Mouse (Mus musculus): Measurements from ENCODE around the gene Dnajc28. TPM values are rescaled to one million over a fixed set of nuclear protein-coding genes. Genes with fewer than 3 reads are reported as not detected.

Dnajc28 gene
- polyA plus RNA-seq (2015; fragmentation: Nextera tagmentation; extraction: Ambion mirVana): 7.2 and 8.0 TPM in 2 replicates

- no peak within 1 kb of the TSS for H3K27ac ChIP-seq
- peak within 1 kb of the TSS; percentile 74 for H3K9ac ChIP-seq (replicated peaks)
- peak within 1 kb of the TSS; percentile 71 for H3K4me2 ChIP-seq (replicated peaks)
- peaks cover 5% of the 10 kb centered on the region for H3K4me1 ChIP-seq (replicated peaks)
- peaks cover 37% of the 10 kb centered on the region for H3K36me3 ChIP-seq
- no peaks in the 10 kb centered on the region for H3K27me3 ChIP-seq
- peak; percentile 97 for ATAC-seq
- peak within 1 kb of the TSS; percentile 58 for H3K4me3 ChIP-seq (replicated peaks)
- H3K9me3 ChIP-seq: no peaks in the 10 kb centered on the region
- 12% methylated on average over 39 of the region's 39 CpGs for WGBS
Observed at GRCm38 (mm10) chr16:91618511-91619501, at the start of gene Dnajc28. Dnajc28 (minus strand) TSS chr16:91619026.

- Histone ChIP-seq H3K4me3 (replicated peaks) (no peak overlapping the region), H3K9me3 (no peaks in the 10 kb centered on the region), H3K4me1 (replicated peaks) (peaks cover 13% of the 10 kb centered on the region), H3K27ac (no peak overlapping the region), H3K9ac (replicated peaks) (no peak overlapping the region), H3K36me3 (peaks cover 83% of the 10 kb centered on the region), H3K4me2 (replicated peaks) (no peak overlapping the region), H3K27me3 (no peaks in the 10 kb centered on the region)
- 96% methylated on average over 3 of the region's 3 CpGs for WGBS
- ATAC-seq: no peak
Observed at GRCm38 (mm10) chr16:91663795-91664194, 45.0 kb upstream of the Dnajc28 start.

GRCm38 (mm10) chr16:91662336-91662735, 43.5 kb upstream of the Dnajc28 start:
- WGBS: 96% methylated on average over 16 of the region's 16 CpGs
- ATAC-seq: no peak

GRCm38 (mm10) chr16:91661397-91661796, 42.6 kb upstream of the Dnajc28 start:
- H3K9ac ChIP-seq (replicated peaks): no peak overlapping the region
- no peak overlapping the region for H3K4me3 ChIP-seq (replicated peaks)
- no peak overlapping the region for H3K4me2 ChIP-seq (replicated peaks)
- no peaks in the 10 kb centered on the region for H3K27me3 ChIP-seq
- 26% methylated on average over 1 of the region's 1 CpGs for WGBS
- no peak for ATAC-seq
- peaks cover 91% of the 10 kb centered on the region for H3K36me3 ChIP-seq
- no peaks in the 10 kb centered on the region for H3K9me3 ChIP-seq
- H3K27ac ChIP-seq: no peak overlapping the region
- H3K4me1 ChIP-seq (replicated peaks): peaks cover 13% of the 10 kb centered on the region

More at GRCm38 (mm10) chr16:91662336-91662735, 43.5 kb upstream of the Dnajc28 start:
- Histone ChIP-seq H3K4me3 (replicated peaks) (no peak overlapping the region), H3K4me2 (replicated peaks) (no peak overlapping the region), H3K27ac (no peak overlapping the region), H3K36me3 (peaks cover 90% of the 10 kb centered on the region), H3K9ac (replicated peaks) (no peak overlapping the region), H3K27me3 (no peaks in the 10 kb centered on the region), H3K4me1 (replicated peaks) (peaks cover 13% of the 10 kb centered on the region), H3K9me3 (no peaks in the 10 kb centered on the region)

- no peak for ATAC-seq
- no peak overlapping the region for H3K4me2 ChIP-seq (replicated peaks)
- no peak overlapping the region for H3K9ac ChIP-seq (replicated peaks)
- no peak overlapping the region for H3K4me3 ChIP-seq (replicated peaks)
- 97% methylated on average over 20 of the region's 20 CpGs for WGBS
- H3K27me3 ChIP-seq: no peaks in the 10 kb centered on the region
- H3K27ac ChIP-seq: no peak overlapping the region
- H3K4me1 ChIP-seq (replicated peaks): peaks cover 13% of the 10 kb centered on the region
- H3K9me3 ChIP-seq: no peaks in the 10 kb centered on the region
- peaks cover 91% of the 10 kb centered on the region for H3K36me3 ChIP-seq
Observed at GRCm38 (mm10) chr16:91659798-91660197, 41.0 kb upstream of the Dnajc28 start.

- no peak for ATAC-seq
- WGBS: 99% methylated on average over 5 of the region's 5 CpGs
Observed at GRCm38 (mm10) chr16:91658471-91658870, 39.6 kb upstream of the Dnajc28 start.

GRCm38 (mm10) chr16:91657285-91657684, 38.5 kb upstream of the Dnajc28 start:
- H3K27me3 ChIP-seq: no peaks in the 10 kb centered on the region
- 98% methylated on average over 17 of the region's 17 CpGs for WGBS
- H3K36me3 ChIP-seq: peaks cover 88% of the 10 kb centered on the region
- H3K9me3 ChIP-seq: no peaks in the 10 kb centered on the region
- peaks cover 17% of the 10 kb centered on the region for H3K4me1 ChIP-seq (replicated peaks)
- H3K4me3 ChIP-seq (replicated peaks): no peak overlapping the region
- no peak overlapping the region for H3K27ac ChIP-seq
- no peak overlapping the region for H3K9ac ChIP-seq (replicated peaks)
- no peak overlapping the region for H3K4me2 ChIP-seq (replicated peaks)
- no peak for ATAC-seq

More at GRCm38 (mm10) chr16:91658471-91658870, 39.6 kb upstream of the Dnajc28 start:
- Histone ChIP-seq H3K9me3 (no peaks in the 10 kb centered on the region), H3K36me3 (peaks cover 91% of the 10 kb centered on the region), H3K27ac (no peak overlapping the region), H3K9ac (replicated peaks) (no peak overlapping the region), H3K4me3 (replicated peaks) (no peak overlapping the region), H3K4me1 (replicated peaks) (peaks cover 13% of the 10 kb centered on the region), H3K27me3 (no peaks in the 10 kb centered on the region), H3K4me2 (replicated peaks) (no peak overlapping the region)

- peaks cover 14% of the 10 kb centered on the region for H3K4me1 ChIP-seq (replicated peaks)
- H3K27ac ChIP-seq: no peak overlapping the region
- H3K4me2 ChIP-seq (replicated peaks): no peak overlapping the region
- H3K9ac ChIP-seq (replicated peaks): no peak overlapping the region
- no peaks in the 10 kb centered on the region for H3K27me3 ChIP-seq
- WGBS: 96% methylated on average over 9 of the region's 9 CpGs
- no peak for ATAC-seq
- H3K9me3 ChIP-seq: no peaks in the 10 kb centered on the region
- H3K4me3 ChIP-seq (replicated peaks): no peak overlapping the region
- peaks cover 79% of the 10 kb centered on the region for H3K36me3 ChIP-seq
Observed at GRCm38 (mm10) chr16:91655285-91655684, 36.5 kb upstream of the Dnajc28 start.

- Histone ChIP-seq H3K4me3 (replicated peaks) (no peak overlapping the region), H3K4me2 (replicated peaks) (no peak overlapping the region), H3K9ac (replicated peaks) (no peak overlapping the region), H3K9me3 (no peaks in the 10 kb centered on the region), H3K4me1 (replicated peaks) (peaks cover 27% of the 10 kb centered on the region), H3K36me3 (peaks cover 48% of the 10 kb centered on the region), H3K27me3 (no peaks in the 10 kb centered on the region), H3K27ac (no peak overlapping the region)
- 91% methylated on average over 3 of the region's 3 CpGs for WGBS
- no peak for ATAC-seq
Observed at GRCm38 (mm10) chr16:91652191-91652590, 33.4 kb upstream of the Dnajc28 start.

GRCm38 (mm10) chr16:91649781-91650180, 31.0 kb upstream of the Dnajc28 start:
- Histone ChIP-seq H3K4me2 (replicated peaks) (peak overlapping the region; percentile 34; the same call in 1 of the 2 replicates), H3K27ac (no peak overlapping the region), H3K4me3 (replicated peaks) (no peak overlapping the region), H3K4me1 (replicated peaks) (peaks cover 34% of the 10 kb centered on the region), H3K36me3 (peaks cover 24% of the 10 kb centered on the region), H3K9me3 (no peaks in the 10 kb centered on the region), H3K27me3 (no peaks in the 10 kb centered on the region), H3K9ac (replicated peaks) (no peak overlapping the region)
- no peak for ATAC-seq

GRCm38 (mm10) chr16:91649246-91649645, 30.4 kb upstream of the Dnajc28 start:
- peak overlapping the region; percentile 74 for H3K4me3 ChIP-seq (replicated peaks)
- 51% methylated on average over 3 of the region's 3 CpGs for WGBS
- ATAC-seq: no peak
- no peak overlapping the region for H3K27ac ChIP-seq
- peak overlapping the region; percentile 88 for H3K4me2 ChIP-seq (replicated peaks)
- H3K36me3 ChIP-seq: peaks cover 20% of the 10 kb centered on the region
- no peaks in the 10 kb centered on the region for H3K27me3 ChIP-seq
- peak overlapping the region; percentile 59 for H3K9ac ChIP-seq (replicated peaks)
- no peaks in the 10 kb centered on the region for H3K9me3 ChIP-seq
- peaks cover 36% of the 10 kb centered on the region for H3K4me1 ChIP-seq (replicated peaks)

GRCm38 (mm10) chr16:91648220-91648550, 29.4 kb upstream of the Dnajc28 start:
- WGBS: 0% methylated on average over 24 of the region's 25 CpGs
- ATAC-seq: peak; percentile 65
- H3K4me3 ChIP-seq (replicated peaks): peak overlapping the region; percentile 74
- peak overlapping the region; percentile 98 for H3K27ac ChIP-seq
- no peaks in the 10 kb centered on the region for H3K27me3 ChIP-seq
- peak overlapping the region; percentile 88 for H3K4me2 ChIP-seq (replicated peaks)
- peaks cover 12% of the 10 kb centered on the region for H3K36me3 ChIP-seq
- peak overlapping the region; percentile 84 for H3K9ac ChIP-seq (replicated peaks)
- peaks cover 36% of the 10 kb centered on the region for H3K4me1 ChIP-seq (replicated peaks)
- no peaks in the 10 kb centered on the region for H3K9me3 ChIP-seq
